Mouse (Mus musculus) NIH3T3 (cell line): ENCODE data around the gene B4galt4.
"Not testable (repeated sequence)": the region's sequence is repeated elsewhere in the genome, so short reads cannot be mapped to it uniquely, and the experiment has no call there.

Experiments
- DNase-seq: peaks from one replicate; pipeline ENCODE4 v3.0.0-alpha.2; 2012; ENCODE audit warnings: low read depth

The B4galt4 gene

DNA sequence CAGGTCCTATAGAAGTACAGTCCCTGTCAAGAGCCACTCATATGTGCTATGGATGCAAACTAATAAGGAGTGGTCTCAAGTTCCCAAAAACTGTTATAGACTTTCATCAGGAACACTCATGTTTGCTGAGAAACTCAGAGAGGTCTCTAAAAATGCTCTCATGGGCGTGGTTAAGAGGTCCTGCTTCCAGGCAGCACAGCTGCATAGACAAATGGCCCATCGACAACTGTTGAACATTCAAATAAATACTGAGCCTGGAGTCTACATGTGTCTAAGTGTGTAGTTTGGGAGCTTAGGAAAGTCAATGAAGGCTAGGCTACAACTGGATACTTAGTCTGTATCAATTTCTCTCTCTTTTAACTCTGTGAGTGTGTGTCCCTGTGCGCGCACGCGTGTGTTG lies 29.1 kb downstream of the B4galt4 start:
- DNase-seq: no peak

DNA sequence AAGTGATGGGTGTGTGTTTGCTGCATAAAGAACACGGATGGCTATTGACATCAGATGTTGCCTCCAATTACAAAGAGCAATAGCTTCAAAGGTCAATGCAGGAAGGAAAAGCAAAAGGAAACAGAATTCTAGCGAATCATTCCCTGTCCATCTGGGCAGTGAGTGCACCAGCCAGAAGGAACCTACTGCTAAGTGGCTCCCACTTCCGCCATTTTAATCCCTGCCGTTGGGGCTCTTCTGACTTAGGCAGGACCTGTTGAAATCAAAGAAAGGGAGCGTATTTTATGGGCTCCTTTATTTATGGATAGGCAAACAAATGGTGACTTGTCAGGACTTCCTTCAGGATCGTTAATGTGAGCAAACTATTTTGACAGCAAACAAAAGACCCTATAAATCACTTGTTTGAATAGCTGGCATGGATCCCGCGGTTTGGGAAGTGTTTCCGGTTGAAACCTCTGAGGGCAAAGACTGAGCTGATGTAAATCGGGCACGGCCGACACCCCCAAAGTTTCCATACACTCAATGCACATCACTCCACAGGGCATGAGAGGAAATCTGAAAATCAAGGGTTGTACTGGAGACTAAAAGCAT lies 30.9 kb downstream of the B4galt4 start:
- no peak for DNase-seq

DNA sequence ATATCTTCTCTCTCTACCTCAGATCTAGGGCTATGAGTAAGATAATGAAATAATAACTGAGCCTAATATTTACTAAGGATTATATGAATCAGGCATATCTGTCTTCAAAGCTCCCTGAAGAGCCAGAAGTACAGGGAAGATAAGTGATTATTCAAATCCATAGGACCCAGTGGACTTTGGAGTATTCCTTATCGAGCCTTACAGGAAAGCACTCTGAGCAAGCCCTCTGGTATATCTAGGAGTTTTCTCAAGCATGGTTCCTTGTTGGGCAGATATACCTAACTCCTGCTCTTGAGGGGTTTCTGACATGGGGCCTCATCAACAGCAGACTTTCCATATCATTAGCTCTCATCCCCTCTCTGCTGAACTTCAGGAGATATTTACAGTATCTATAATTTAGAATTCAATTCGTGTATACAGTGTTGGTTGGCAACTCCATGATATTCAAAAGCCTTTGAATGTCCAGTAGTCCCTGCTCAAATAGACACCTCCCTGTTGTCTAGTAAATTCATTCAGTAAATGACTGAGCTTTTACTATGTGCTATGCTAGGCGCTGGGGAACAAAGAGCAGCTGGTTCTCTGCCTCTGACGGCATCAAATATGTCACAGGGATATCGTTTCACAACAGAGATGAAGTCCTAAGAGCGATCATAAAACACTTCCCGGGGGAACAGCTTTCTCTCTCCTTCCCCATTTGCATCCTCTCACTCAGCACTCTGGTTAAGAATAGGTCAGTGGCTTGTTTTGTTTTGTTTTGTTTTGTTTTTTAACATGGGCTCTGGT lies 33.1 kb downstream of the B4galt4 start:
- DNase-seq: no peak

DNA sequence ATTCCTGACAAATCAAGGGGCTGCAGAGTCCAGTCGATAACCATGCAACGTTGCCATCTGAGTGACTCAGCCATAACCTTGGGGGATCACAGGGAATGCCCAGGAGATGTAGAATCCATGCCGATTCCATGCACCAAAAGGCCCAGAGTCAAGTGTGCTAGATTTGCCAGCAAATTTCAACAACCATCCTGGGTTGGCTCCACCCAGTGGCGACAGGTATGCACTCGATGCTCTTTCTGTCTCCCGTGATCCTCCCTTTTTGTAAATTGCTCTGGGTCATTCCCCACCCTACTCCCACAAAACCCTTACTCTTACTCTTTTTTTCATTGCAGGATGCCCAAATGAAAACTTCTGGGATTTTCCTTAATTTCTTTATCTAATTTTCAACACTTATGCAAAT lies 34.3 kb downstream of the B4galt4 start:
- DNase-seq: no peak

DNA sequence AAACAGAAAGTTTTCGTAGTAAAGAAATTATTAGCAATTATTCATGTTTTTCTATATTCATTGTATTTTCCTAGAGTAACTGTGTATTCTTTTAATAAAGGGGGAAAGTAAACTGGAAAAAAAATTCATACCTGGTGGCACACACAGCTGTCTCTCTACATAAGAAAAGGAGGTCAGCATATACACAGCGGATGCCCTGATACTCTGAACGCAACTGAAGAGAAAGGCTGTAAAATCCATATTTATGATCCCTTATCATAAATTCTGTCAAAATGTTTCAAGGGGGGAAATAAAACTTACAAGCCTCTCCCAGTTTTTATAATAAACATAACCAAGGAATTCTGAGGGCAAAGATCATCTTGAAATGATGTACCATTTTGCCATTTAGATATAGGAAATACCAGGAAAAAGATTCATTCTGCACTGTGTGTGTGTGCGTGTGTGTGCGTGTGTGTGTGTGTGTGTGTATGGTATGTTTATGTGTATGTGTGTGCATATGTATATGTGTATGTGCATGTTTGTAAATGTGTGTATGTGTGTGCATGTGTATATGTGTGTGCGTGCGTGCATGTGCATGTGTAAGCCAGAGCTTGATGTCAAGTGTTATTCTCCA lies 39.0 kb downstream of the B4galt4 start:
- no peak for DNase-seq

DNA sequence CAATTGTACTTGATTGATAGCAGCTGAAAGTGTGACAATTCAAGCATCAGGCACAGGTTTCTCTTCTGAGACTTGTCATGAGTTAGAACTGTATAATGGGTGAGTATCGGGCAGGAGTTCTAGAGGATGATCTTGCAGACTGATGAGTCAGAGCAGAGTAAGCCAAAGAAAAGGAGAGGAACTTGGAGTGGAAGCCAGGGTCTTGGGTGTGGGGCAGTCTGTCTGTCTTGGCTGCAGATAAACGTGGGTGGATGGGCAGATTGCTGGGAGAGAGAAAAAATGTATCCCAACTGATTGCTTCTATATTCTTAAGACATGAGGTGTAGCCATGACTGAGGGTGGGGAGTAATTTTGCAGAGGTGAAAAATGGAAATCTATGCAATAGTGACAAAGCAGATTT lies 39.9 kb downstream of the B4galt4 start:
- DNase-seq: peak; percentile 2

DNA sequence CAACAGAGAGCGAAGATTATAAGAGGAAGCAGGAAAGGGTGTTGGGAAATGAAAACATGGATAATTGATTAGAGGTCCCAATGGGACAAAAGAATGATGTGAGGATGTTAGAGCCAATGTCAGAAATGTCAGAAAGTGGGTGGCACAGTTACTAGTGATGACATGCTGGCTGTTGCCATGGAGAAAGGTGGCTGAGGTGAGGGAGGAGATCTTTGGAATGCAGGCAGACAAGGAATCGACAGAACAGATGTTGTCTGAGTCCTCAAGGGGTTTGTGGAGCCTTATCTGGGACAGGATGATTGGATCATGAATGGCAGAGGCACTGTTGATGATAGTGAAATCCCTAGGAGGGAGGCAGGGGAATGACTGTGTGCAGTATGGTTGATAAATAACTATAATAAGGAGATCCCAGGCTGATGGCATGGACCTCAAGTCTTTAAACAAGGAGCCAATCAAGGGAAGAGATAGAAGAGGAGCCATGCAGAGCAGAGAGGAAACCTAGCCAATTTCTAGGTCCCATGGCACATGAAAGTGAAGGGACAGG lies 40.5 kb downstream of the B4galt4 start:
- no peak for DNase-seq

DNA sequence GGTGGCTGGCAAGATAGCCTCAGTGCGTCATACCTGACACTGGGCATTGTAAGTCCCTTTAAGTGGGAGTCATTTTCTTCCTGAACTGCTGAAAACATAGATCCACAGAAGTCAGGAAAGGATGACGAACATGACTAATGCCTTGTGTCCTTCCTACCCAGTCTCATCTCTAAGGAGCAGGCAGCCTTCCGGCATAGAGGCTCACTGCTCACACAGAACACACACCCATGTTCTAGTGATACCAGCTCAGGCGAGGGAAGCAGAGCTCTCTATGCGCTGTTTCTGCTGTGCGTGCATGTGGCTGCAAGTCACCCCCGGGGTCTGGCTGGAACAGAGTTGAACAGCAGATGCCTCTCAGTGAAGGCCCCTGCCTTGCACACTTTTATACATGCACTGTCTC lies 43.2 kb downstream of the B4galt4 start:
- no peak for DNase-seq

DNA sequence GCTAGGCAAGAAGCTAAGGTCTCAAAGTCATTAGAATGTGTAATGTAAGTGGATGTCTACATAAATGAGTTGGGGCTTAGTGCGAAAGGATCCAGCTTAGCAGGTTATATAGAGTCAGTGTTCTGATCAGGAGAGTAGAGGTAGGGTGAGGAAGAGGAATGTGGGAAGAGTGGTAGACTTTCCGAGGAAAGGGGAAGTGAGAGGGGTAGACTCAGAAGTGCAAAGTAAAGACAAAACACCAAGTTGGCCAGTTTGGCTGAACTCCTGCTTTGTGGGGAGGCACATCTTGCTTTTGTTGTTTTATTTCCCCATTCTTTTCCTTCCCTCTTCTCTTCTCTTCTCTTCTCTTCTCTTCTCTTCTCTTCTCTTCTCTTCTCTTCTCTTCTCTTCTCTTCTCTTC lies 47.0 kb downstream of the B4galt4 start:
- DNase-seq: no peak

DNA sequence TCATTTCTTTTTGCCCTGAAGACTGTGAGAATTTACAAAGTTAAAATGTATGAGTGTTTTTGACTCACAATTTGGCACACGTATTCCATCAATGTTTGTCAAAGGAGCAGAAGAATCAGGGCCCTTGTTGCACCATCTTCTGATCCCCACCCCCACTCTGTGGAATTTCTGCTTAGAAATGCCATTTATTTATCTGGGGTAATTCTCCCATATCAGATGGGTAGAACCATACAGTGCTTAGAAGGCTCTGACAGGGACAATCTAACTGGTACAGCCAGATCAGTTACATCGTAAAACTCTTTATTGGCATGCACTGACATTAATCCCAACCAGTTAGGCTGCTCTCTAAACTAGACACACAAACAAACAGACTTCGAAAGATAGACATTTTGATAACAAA lies 47.9 kb downstream of the B4galt4 start:
- no peak for DNase-seq

DNA sequence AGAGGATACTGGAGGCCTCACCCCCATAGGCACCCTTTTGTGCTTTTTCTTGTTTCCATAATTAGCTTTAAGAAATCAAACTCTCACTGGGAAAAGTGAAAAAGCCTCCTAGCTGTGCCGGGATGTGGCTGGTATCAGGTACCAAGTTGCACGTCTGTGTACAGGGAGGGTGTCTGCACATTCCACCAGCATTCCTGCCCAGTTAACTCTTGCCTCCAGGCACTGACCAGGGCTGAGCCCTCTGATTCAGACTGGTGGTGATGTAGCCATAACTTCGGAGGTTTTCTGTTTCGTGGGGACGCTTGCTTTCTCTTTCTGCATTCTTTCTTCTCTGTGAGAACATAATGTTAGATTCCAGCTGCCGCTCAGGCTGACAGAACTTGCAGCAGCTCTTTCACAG lies 51.1 kb downstream of the B4galt4 start:
- peak; percentile 8 for DNase-seq

DNA sequence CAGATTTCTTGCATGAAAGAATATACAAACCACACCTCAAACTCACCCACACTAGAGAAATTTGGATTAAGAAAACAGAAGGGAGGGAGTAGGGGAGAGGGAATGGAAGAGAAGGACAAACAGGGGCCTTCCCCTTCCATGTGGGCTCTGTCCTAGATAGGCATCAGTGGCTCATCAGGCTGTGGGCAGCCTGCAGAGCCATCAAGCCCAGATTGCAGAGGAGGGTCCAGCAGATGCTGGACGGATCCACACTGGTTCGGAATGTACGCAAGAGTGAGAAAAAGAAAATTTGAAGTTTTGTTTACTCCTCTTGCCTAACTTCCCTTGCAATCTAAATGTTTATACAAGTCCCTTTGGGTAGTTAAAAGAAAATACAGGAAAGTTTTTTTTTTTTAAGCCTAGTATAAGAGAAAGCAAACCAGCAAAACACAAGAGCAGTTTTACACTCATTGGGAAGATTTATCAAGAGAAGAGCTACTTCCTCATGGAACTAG lies 56.9 kb downstream of the B4galt4 start:
- no peak for DNase-seq

DNA sequence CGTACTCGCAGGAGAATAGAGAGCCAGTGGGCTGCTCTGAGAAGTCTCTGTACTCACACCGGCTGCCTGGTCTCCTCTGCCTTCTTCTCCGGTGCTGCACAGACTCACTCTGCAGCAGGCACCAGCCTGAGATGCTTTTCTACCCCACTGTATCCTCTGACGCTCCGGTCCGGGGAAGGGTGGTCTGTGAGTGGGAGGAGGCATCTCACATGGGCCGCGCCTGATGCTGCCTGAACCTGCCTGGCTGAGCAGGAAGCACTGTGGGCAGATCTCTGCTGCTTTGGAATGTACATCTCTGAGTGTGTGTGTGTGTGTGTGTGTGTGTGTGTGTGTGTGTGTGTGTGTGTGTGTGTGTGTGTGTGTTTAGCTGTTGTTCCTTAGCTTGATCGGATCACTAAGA lies 58.0 kb downstream of the B4galt4 start, which contains the start of gene Upk1b:
TSS of gene Upk1b (minus strand) at position 238 of the 400 bp plus-strand sequence.
- no peak for DNase-seq

DNA sequence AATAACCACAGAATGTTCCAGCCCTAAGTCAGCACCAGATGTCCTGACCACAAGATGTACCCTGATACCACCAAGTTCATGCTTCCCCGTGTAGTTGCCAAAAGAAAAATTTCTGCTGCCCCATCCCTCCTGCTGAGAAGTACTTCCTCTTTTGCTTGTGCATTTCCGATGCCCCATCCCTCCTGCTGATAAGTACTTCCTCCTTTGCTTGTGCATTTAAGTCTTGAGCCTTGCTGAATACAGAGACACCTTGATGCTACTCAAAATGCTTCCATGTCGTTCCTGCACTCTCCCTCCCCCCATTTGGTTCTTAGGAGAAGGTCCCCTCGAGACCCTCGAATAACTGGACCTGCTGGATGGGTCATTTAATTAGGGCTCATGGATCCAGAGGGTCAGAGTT lies 65.7 kb downstream of the B4galt4 start:
- DNase-seq: not testable (repeated sequence)

DNA sequence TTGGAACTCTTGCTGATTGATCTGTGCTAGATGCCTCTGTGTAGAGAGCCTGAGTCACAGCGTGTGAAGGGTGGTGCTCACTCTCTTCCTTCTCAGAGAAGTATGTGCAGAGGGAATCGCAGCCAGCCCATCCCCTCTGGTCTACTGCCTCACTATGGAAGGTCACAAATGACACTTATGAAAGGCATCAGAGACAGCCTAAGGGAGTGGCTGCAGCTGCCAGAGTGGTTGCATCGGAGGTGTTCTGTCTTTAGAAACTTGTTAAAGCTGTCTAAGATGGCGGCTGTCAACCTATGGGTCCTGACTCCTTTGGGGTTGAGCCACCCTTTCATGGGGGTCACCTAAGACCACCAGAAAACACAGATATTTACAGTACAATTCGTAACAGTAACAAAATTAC lies 68.1 kb downstream of the B4galt4 start:
- no peak for DNase-seq

DNA sequence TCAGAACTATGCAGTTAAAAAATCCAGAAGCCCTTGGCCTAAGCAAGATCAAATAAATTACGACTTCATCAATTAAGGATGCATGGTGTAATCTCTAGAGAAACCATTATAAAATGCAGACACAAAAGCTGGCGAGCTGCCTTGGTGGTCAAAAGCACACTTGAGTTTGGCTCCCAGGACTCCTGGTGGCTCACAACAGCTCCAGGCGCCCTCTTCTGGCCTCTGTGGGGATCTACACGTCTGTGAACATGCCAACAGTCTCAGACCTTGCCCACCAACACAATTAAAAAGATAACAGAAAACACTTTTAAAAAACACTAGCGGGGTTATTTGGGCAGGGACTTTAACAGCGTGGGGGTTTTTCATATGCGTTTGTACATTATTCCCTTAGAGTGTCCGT lies 70.5 kb downstream of the B4galt4 start:
- DNase-seq: peak; percentile 81
